Mouse (Mus musculus) embryonic stem cell, embryonic (primary cell): Measurements from ENCODE around the gene Ppt1.
"Not testable (repeated sequence)": the region's sequence is repeated elsewhere in the genome, so short reads cannot be mapped to it uniquely, and the experiment has no call there.

Experiments used
- CTCF ChIA-PET, 4 experiments: fragments of 300-600 bp in 2 of 4; fragments of 350-600 bp in 2 of 4; sonication (Branson Sonifier 250); formaldehyde crosslinking; loops; one replicate each; lab custom pipeline; 2022; ENCODE audit warnings: inconsistent platforms in 2 of 4; lab: Charles Lee
- POLR2A ChIA-PET, 4 experiments: fragments of 300-600 bp in 2 of 4; fragments of 350-600 bp in 2 of 4; sonication (Branson Sonifier 250); formaldehyde crosslinking; loops; one replicate each; lab custom pipeline; 2022; ENCODE audit warnings: antibody characterized with exemption in 4 of 4, inconsistent platforms in 1 of 4; lab: Charles Lee

The Ppt1 gene

DNA sequence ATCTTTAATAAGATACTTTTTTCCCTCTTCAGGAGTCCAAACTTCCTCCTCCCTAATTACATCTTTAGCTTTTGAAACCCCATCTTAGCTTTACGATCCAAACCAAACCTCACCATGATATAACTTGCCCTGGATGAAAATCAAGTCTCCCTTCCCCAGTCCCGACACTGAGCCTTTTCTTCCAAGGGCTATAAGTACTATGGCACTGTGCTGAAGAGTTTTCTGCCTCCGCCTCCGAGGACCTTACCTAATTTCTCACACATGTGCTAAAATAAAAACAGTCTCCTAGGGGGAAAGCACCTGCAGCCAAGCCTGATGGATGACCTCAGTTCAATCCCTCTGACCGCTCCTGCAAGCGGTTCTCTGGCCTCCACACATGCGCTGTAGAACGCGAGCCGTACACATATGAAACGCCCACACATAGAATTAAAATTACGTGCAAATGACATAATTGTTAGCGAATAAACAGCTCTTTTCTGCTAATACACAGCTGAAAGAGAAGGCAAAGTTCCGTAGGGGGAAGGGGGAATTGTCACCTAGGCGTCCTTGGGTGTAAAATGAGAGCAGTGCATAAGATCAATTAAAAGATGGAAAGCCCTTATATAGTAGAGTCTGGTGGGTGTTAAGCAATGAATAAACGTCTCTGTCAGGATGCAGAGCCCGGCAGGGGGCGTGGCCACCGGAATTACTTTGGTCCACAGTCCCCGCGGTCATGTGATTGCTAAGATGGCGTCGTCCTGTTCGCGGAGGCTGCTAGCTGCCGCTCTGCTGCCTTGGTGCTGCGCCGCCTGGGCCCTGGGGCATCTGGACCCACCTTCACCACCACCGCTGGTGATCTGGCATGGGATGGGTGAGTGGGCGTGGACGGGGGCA lies at the start of gene Ppt1:
TSS of gene Ppt1 (plus strand) at position 713 of the 873 bp plus-strand sequence.
- ChIA-PET POLR2A (interaction anchor here (0.6 to 6.7 kb wide), 25 partner anchors 8 to 1911 kb away, joined by 3 to 56 read pairs (median 5); partner anchors contain the start of genes Cap1 (in 3 of the 4), Exo5 (in 1 of the 4), Mycl (in 1 of the 4) and Ppie (in 1 of the 4)), CTCF (no interaction called here)

DNA sequence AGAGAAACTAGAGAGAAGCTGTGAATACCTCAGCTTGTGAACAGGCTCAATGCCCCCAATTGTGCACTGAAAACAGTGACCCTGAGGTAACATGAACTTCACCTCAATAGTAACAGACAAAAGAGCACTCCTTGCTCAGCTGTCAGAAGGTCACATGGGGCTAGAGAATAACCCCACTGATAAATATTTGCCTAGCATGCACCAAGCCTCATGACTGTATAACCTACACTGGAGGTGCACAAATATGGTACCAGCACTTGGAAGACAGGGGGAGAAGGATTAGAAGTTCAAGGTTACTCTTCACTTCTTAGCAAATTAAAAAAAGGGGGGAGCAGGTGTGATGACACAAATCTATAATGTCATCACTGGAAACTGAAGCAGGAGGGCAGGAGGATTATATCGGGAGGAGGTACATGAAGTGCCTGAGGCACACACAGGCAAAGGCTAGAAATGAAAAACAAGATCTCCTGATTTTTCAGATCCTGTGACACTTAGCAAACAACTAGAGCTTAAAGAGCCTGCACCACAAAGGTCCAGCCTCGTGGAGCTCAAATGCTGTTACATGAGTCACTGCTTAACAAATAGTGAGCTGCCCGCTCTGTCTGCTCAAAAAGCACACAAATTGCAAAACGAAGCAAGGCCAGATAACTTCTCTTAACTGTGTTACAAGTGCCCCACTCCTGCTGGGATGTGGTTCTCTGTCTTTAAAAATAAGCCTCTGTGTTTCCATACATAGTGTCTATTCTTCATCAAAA lies 46.5 kb upstream of the Ppt1 start:
- ChIA-PET POLR2A (no interaction called here), CTCF (no interaction called here)

DNA sequence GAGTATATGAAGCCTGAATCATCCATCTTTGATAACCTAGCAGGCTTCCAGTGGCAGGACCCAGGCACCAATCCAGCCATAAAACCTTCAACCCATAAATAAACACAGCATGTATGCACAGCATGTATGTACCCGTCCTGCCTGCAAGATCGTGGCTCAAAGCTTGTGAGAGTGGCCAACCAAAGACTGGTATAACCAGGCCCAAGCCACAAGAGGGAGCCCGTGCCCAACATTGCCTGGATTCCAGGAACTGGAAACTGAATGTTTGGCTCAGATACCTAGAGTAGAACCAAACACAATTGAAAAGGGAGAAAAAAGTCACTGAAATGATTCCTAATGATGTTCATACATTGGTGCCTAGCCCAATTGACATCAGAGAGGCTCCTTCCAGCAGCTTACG lies 27.9 kb upstream of the Ppt1 start:
- ChIA-PET CTCF (interaction anchor here (0.5 to 1.8 kb wide), 27 partner anchors 8 to 800 kb away, joined by 3 to 14 read pairs (median 4); no protein-coding TSS in a partner anchor), POLR2A (interaction anchor here in 1 of 4 experiments (0.7 to 1.0 kb wide), 3 partner anchors 27 to 1854 kb away, joined by 3 read pairs; no protein-coding TSS in a partner anchor)

DNA sequence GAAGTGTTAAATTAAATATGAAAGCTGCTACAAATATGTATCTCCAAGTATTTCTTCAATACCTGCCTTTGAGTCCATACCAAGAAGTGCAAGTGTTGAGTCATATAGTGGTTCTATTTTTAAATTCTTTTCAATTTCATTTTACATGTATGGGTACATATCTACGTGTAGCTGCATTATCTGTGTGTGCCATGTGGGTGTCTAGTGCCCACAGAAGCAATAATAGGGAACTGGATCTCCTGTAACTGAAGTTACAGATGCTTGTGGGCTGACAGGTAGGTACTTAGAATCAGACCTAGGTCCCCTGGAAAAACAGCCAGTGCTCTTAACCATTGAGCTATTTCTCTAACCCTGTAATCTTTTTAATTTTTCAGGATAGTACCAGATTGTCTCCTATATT lies 24.9 kb upstream of the Ppt1 start:
- CTCF ChIA-PET, result interaction anchor here in 1 of 4 experiments (1.8 kb wide), 1 partner anchor 99 kb away, joined by 4 read pairs; no protein-coding TSS in a partner anchor
- POLR2A ChIA-PET, result interaction anchor here in 1 of 4 experiments (1.5 kb wide), 1 partner anchor 19 kb away, joined by 3 read pairs; no protein-coding TSS in a partner anchor

DNA sequence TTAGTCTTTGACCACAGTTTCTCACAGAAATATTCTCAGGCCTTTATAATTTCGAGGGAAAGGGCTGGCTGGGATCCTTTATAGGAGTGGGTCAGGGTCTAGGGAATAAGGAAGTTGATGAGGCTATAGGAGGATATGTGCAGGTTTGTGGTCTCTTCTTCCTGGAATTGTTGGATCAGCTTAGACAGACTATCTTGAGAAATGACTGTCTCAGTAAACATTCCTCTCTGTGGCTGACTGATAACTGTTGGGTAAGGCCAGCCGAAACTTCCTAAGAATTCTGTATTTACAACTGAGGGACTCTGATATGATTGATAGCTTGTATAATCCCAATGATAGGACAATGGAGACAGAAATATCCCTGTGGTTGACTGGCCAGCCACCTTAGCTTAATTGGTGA lies 24.2 kb upstream of the Ppt1 start:
- ChIA-PET CTCF (interaction anchor here in 1 of 4 experiments (1.8 kb wide), 1 partner anchor 99 kb away, joined by 4 read pairs; no protein-coding TSS in a partner anchor), POLR2A (interaction anchor here in 1 of 4 experiments (0.6 to 1.5 kb wide), 2 partner anchors 18 to 23 kb away, joined by 3 read pairs; no protein-coding TSS in a partner anchor)

- ChIA-PET POLR2A (interaction anchor here in 1 of 4 experiments (0.5 kb wide), 1 partner anchor 112 kb away, joined by 11 read pairs; no protein-coding TSS in a partner anchor), CTCF (no interaction called here)
Measured at GRCm38 (mm10) chr4:122816202-122816601, 19.8 kb upstream of the Ppt1 start.

GRCm38 (mm10) chr4:122820941-122821340 lies 15.1 kb upstream of the Ppt1 start:
- POLR2A ChIA-PET, result not testable (repeated sequence)
- CTCF ChIA-PET, result interaction anchor here in 2 of 4 experiments (1.1 to 1.6 kb wide), 2 partner anchors 12 to 13 kb away, joined by 3 to 5 read pairs; no protein-coding TSS in a partner anchor

GRCm38 (mm10) chr4:122827651-122828050 lies 8.4 kb upstream of the Ppt1 start:
- CTCF ChIA-PET, result interaction anchor here in 1 of 4 experiments (1.0 kb wide), 1 partner anchor 168 kb away, joined by 7 read pairs; the partner anchor contains the start of gene Mycl
- POLR2A ChIA-PET, result interaction anchor here in 2 of 4 experiments (0.6 to 2.1 kb wide), 5 partner anchors 9 to 155 kb away, joined by 3 to 13 read pairs (median 6); partner anchors contain the start of gene Ppt1 (in 2 of the 2)

DNA sequence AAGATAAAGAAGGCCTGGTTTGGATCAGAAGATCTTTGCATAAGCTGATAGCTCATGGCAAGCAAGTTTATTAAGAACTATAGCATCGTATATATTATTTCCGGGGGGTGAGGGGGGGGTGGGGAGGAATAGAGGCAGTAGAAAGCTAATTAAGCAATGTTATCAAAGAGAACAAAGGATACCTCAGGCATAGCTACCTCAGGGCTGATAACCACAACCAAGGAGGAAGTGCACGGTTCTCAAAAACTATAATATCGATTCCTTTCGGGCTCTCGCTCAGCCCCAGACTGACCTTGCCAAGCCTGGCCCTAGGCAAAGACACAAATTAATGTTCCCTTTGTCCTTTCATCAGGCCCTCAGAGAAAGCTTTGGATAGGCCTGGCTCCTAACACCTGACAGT lies 6.7 kb upstream of the Ppt1 start:
- ChIA-PET CTCF (interaction anchor here in 2 of 4 experiments (0.6 kb wide), 3 partner anchors 20 to 78 kb away, joined by 3 to 8 read pairs (median 6); no protein-coding TSS in a partner anchor), POLR2A (interaction anchor here in 2 of 4 experiments (0.6 to 1.4 kb wide), 4 partner anchors 18 to 153 kb away, joined by 3 to 5 read pairs (median 4); partner anchors contain the start of gene Cap1 (in 1 of the 2))

GRCm38 (mm10) chr4:122831888-122832287 lies 4.2 kb upstream of the Ppt1 start:
- CTCF ChIA-PET, result interaction anchor here in 1 of 4 experiments (0.6 kb wide), 1 partner anchor 79 kb away, joined by 4 read pairs; no protein-coding TSS in a partner anchor
- POLR2A ChIA-PET, result no interaction called here

- CTCF ChIA-PET, result interaction anchor here in 1 of 4 experiments (0.6 kb wide), 1 partner anchor 65 kb away, joined by 3 read pairs; no protein-coding TSS in a partner anchor
- POLR2A ChIA-PET, result interaction anchor here in 3 of 4 experiments (0.6 to 6.7 kb wide), 24 partner anchors 8 to 1626 kb away, joined by 3 to 56 read pairs (median 5); partner anchors contain the start of genes Cap1 (in 3 of the 3), Mycl (in 1 of the 3) and Ppie (in 1 of the 3)
Measured at GRCm38 (mm10) chr4:122836403-122836775, 347 bp downstream of the Ppt1 start.

GRCm38 (mm10) chr4:122837180-122837730 lies 1.2 kb downstream of the Ppt1 start:
- POLR2A ChIA-PET, result interaction anchor here in 3 of 4 experiments (0.6 to 6.7 kb wide), 23 partner anchors 9 to 302 kb away, joined by 3 to 56 read pairs (median 3); partner anchors contain the start of genes Cap1 (in 3 of the 3), Mycl (in 1 of the 3) and Ppie (in 1 of the 3)
- CTCF ChIA-PET, result interaction anchor here in 3 of 4 experiments (0.5 to 1.4 kb wide), 4 partner anchors 20 to 828 kb away, joined by 3 to 5 read pairs (median 4); no protein-coding TSS in a partner anchor

DNA sequence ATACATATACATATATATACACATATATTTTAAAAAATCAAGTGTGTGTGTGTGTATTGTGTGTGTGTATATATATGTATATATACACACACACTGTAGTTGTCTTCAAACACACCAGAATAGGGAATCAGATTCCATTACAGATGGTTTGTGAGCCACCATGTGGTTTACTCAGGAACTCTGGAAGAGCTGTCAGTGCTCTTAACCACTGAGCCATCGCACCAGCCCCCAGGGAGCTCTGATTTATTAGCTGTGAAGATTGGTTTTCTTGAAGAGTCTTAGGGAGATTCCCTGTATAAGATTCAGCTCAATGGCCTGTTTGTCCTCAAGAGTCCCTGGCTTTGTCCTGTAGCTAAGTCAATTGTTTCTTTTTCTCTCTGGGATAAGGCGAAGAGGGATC lies 2.0 kb downstream of the Ppt1 start:
- POLR2A ChIA-PET, result interaction anchor here in 2 of 4 experiments (0.6 to 6.7 kb wide), 17 partner anchors 9 to 161 kb away, joined by 3 to 56 read pairs (median 3); partner anchors contain the start of gene Cap1 (in 2 of the 2)
- CTCF ChIA-PET, result interaction anchor here in 3 of 4 experiments (0.6 to 1.4 kb wide), 3 partner anchors 20 to 361 kb away, joined by 3 read pairs; no protein-coding TSS in a partner anchor

DNA sequence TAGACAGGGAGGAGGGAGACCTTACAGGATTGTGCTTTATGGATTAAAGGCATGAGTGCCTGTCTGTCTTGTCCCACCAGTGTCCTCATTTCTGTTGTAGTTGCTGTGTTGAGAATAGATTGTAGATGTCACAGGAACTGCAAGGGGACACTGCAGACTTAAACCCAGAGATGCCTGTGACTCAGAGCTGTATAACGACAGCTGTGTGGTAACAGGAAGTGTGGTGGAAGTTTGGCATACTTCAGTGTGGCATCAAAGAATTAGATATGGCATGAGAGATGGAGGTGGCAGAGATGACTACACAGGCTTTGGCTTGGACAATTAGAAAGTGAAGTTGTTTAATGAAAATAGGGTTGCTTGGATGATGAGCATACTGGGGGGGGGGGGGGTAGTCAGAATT lies 2.4 kb downstream of the Ppt1 start:
- CTCF ChIA-PET, result interaction anchor here in 2 of 4 experiments (0.6 to 1.4 kb wide), 2 partner anchors 30 to 361 kb away, joined by 3 read pairs; no protein-coding TSS in a partner anchor
- POLR2A ChIA-PET, result interaction anchor here in 3 of 4 experiments (0.6 to 6.7 kb wide), 16 partner anchors 10 to 1278 kb away, joined by 3 to 56 read pairs (median 3); partner anchors contain the start of gene Cap1 (in 2 of the 3)

GRCm38 (mm10) chr4:122848150-122848621 lies 12.1 kb downstream of the Ppt1 start:
- POLR2A ChIA-PET, result interaction anchor here in 2 of 4 experiments (0.6 to 4.2 kb wide), 6 partner anchors 10 to 213 kb away, joined by 3 to 42 read pairs (median 4); partner anchors contain the start of gene Ppt1 (in 2 of the 2)
- CTCF ChIA-PET, result no interaction called here

GRCm38 (mm10) chr4:122851535-122851934 lies 15.5 kb downstream of the Ppt1 start:
- CTCF ChIA-PET, result interaction anchor here in 1 of 4 experiments (0.5 kb wide), 1 partner anchor 349 kb away, joined by 4 read pairs; no protein-coding TSS in a partner anchor
- POLR2A ChIA-PET, result interaction anchor here in 2 of 4 experiments (0.7 to 1.3 kb wide), 4 partner anchors 14 to 47 kb away, joined by 3 to 4 read pairs (median 3); partner anchors contain the start of gene Cap1 (in 1 of the 2)
